Mouse (Mus musculus) neutrophil, adult 83 days (primary cell): ENCODE results near the gene Gm17584. TPM values are rescaled to one million over a fixed set of nuclear protein-coding genes. Genes with fewer than 3 reads are reported as not detected.

Experiments
- total RNA-seq, 2 experiments: library from RNA; stranded (reverse); gene quantifications; one replicate each; pipeline ENCODE4 v1.2.4; 2023

Gm17584 gene
- total RNA-seq = not detected

DNA sequence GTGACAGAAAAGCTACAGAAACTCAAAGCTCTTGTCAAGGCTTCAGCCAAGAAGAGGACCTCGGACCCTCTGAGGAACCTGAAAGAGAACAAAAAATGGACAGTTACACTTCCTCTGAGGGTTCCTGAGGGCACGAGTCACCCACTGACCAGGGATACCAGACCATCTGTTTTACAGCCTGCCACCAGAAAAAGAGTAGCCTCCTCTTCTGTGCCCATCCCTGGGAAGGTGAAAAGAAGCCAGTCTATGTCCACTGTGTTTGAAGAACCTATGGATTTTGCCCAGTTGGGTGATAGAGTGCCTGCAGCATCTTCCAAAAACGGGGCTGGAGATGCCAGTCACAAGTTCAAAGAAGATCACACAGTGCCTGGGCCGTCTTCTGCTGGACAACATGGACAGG, at the start of gene Gm17584:
Gm17584 (plus strand) TSS at position 301 of the 400 bp plus-strand sequence.

Other genes with a start within 250 kb of the Gm17584 start
- gene Gm17469, start 129.3 kb downstream of the Gm17584 start, total RNA-seq = not detected